Mouse (Mus musculus): ENCODE data around the gene Gm20219.

DNA sequence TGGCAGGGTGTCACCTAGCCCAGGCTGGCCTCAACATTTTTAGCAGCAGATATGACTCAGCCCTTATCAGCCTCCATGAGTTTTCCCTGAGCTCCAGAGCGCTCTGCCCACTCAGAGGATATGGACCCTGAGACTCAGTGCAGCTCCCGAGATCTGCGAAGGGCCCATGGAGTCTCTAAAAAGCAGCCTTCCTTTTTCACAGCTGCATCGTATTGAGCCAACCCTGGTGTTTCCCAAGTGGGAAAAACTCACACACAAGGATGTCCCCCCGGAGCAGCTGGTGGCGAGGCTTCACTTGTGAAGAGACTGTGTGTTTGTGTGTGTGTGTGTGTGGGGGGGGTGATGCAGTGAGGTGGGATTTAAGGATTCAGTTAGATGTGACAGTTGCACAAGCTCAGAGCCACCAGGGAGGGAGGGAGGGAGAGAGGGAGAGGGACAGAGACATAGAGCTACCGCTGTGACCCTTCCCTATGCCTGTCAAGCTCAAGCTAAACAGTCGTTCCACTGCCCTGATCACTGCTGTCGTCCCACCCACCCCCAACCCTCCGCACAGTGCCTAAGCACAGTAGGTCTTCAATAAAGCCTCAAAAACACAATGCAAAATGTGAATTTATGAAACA is 45.1 kb downstream of the Gm20219 start:
- TF ChIP-seq GATA1 (IDR thresholded peaks at IDR 0.05; ENCODE audit: borderline replicate concordance, low read length) (no peak), FLI1 (IDR thresholded peaks at IDR 0.05; ENCODE audit: low read length) (no peak)

All from megakaryocyte, embryonic 14.5 days (primary cell).